In the genomic region with DNA sequence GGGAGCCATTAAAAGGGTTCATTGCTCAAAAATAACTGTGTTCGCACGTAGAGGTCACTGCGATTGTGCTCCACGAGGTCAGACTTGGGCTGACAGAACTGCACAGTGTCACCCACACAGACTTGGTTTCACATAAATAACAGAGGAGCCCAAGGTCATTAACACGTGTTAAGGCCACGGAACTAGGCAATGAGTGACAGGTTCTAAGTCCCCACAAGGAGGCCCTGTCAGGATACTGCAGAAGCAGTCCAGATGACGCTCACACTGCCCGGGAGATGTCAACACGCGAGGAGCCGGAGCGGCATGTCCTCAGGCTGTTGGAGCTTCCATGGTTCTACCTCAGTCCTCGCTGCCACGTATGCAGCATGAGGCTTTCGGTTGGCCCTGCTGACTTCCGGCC, we compare ENCODE assay signal across 19 mouse cellular contexts. TPM values are rescaled to one million over a fixed set of nuclear protein-coding genes. Genes with fewer than 3 reads are reported as not detected.
"Had no signal": no experiment of that assay in that cellular context is flagged by ENCODE, and none has a peak within 500 bp of the region (broad histone marks: within the 10 kb centered on the region; RNA-seq: fewer than 3 reads in every experiment).

No protein-coding gene starts in this region.

- H3K4me1 ChIP-seq: liver, embryonic 13.5 days; neural tube, embryonic 12.5 days; neural tube, embryonic 15.5 days had no signal

- H3K4me3 ChIP-seq: left cerebral cortex, adult 2 months; liver, embryonic 13.5 days; midbrain, embryonic 12.5 days; midbrain, embryonic 15.5 days; neural tube, embryonic 12.5 days; neural tube, embryonic 15.5 days had no signal

- H3K9ac ChIP-seq: liver, embryonic 13.5 days; lung, embryonic 14.5 days; midbrain, embryonic 12.5 days; midbrain, embryonic 15.5 days; neural tube, embryonic 12.5 days; neural tube, embryonic 15.5 days had no signal

- H3K27me3 ChIP-seq: liver, embryonic 13.5 days; midbrain, embryonic 12.5 days; midbrain, embryonic 15.5 days; neural tube, embryonic 12.5 days; neural tube, embryonic 15.5 days had no signal

- ATAC-seq: lung, postnatal 0 days; midbrain, embryonic 15.5 days had no signal

- H3K36me3 ChIP-seq: neural tube, embryonic 12.5 days; neural tube, embryonic 15.5 days had no signal

- H3K4me2 ChIP-seq: liver, embryonic 13.5 days; lung, embryonic 14.5 days; midbrain, embryonic 12.5 days; midbrain, embryonic 15.5 days; neural tube, embryonic 12.5 days; neural tube, embryonic 15.5 days had no signal

- H3K9me3 ChIP-seq: liver, embryonic 13.5 days; midbrain, embryonic 15.5 days; neural tube, embryonic 12.5 days; neural tube, embryonic 15.5 days had no signal

- H3K27ac ChIP-seq: left cerebral cortex, adult 2 months; liver, embryonic 13.5 days; macrophage; midbrain, embryonic 12.5 days; midbrain, embryonic 15.5 days; neural tube, embryonic 12.5 days; neural tube, embryonic 15.5 days; stomach, postnatal 0 days had no signal

- DNase-seq: kidney, postnatal 10 days; kidney, postnatal 36 days; layer of hippocampus, postnatal 36 days; liver, embryonic 13.5 days; lung, embryonic 14.5 days; right cerebral cortex, adult 18-20 months; right cerebral cortex, postnatal 14 days; right cerebral cortex, postnatal 4 days; thymus, adult 2 months; thymus, postnatal 14 days; thymus, postnatal 4 days had no signal

RNA-seq across cellular contexts. Expression of gene Ccdc162, which starts 20.8 kb away (rescaled TPM):
- polyA plus RNA-seq: macrophage had no signal
